Mouse (Mus musculus) heart, postnatal 14 days (tissue): ENCODE measurements around the gene Vmn2r71. TPM values are rescaled to one million over a fixed set of nuclear protein-coding genes. Genes with fewer than 3 reads are reported as not detected.

Experiments
- DNase-seq, 2 experiments: peaks; one replicate each; pipeline ENCODE4 v3.0.0; 2021 to 2022
- intact Hi-C: fragments of 180-260 bp; cut with DNase I; formaldehyde crosslinking; loops from one replicate; pipeline ENCODE4 v1.15.1; 2025
- long read RNA-seq, 2 experiments: library from polyadenylated mRNA; stranded (forward); transcript quantifications; one replicate each; pipeline ENCODE4 v2.0.0; 2021
- total RNA-seq, 2 experiments: library from RNA; stranded (reverse); gene quantifications; 2 replicates each; pipeline ENCODE4 v1.2.3; 2021

Gene Vmn2r71
- total RNA-seq = not detected
- long read RNA-seq, experiment 1 = 0 reads
- long read RNA-seq, experiment 2 = 0 reads

- DNase-seq = no peak
- intact Hi-C loops = no loop called here
Measured at GRCm38 (mm10) chr7:85562787-85563186, at the start of gene Vmn2r71. Gene Vmn2r71, plus strand, starts transcription at chr7:85563087.

- intact Hi-C loops = no loop called here
- DNase-seq = no peak
Measured at GRCm38 (mm10) chr7:85542108-85542507, 20.8 kb upstream of the Vmn2r71 start.

- no peak for DNase-seq
- intact Hi-C loops = no loop called here
Measured at GRCm38 (mm10) chr7:85543118-85543517, 19.8 kb upstream of the Vmn2r71 start.

- no peak for DNase-seq
- intact Hi-C loops = no loop called here
Measured at GRCm38 (mm10) chr7:85569092-85569491, 6.2 kb downstream of the Vmn2r71 start, which contains the start of gene Vmn2r70. Gene Vmn2r70, minus strand, starts transcription at chr7:85569192.

Other genes with a start within 250 kb of the Vmn2r71 start
- gene Vmn2r69, start 147.2 kb upstream of the Vmn2r71 start, total RNA-seq = not detected
- gene Vmn2r70, start 6.1 kb downstream of the Vmn2r71 start, total RNA-seq = not detected
- not detected for gene Vmn2r72, start 192.0 kb downstream of the Vmn2r71 start, total RNA-seq